Mouse (Mus musculus) spleen, adult 2 months (tissue): Measurements from ENCODE around the gene Akap8l.

Experiments
- CTCF ChIP-seq: fragments of 200-500 bp; IDR thresholded peaks from 2 replicates; pipeline ENCODE4 v1.5.1; 2011; ENCODE audit warnings: mild to moderate bottlenecking, inconsistent platforms; ENCODE audit not compliant: insufficient read depth, insufficient read length, insufficient replicate concordance; ENCODE audit errors: extremely low read depth
- POLR2A ChIP-seq: fragments of 200-500 bp; IDR thresholded peaks from 2 replicates; pipeline ENCODE4 v1.6.1; 2011; ENCODE audit warnings: low read depth, low read length, inconsistent platforms

DNA sequence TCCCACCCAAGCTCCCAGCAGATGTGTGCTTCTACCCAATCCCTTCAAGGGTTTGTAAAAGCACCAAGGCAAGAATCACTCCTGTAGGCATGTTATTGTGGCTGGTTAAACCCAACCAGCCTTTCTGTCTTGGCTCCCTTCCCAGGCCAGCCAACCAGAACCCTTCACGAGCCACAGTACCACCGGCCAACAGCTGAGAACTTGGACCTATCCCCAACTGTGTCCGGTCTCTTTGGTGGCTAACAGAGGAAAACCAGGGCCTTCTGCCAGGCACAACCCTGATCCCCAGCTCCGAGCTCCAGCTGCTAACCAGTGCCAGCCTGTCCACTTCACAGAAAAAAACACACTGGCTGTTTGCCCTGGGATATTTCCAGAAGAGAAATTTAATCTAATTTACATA, 3.3 kb upstream of the Akap8l start:
- TF ChIP-seq CTCF = no peak
- TF ChIP-seq POLR2A = no peak
